ENCODE assay signal across 15 mouse cellular contexts in the genomic region with DNA sequence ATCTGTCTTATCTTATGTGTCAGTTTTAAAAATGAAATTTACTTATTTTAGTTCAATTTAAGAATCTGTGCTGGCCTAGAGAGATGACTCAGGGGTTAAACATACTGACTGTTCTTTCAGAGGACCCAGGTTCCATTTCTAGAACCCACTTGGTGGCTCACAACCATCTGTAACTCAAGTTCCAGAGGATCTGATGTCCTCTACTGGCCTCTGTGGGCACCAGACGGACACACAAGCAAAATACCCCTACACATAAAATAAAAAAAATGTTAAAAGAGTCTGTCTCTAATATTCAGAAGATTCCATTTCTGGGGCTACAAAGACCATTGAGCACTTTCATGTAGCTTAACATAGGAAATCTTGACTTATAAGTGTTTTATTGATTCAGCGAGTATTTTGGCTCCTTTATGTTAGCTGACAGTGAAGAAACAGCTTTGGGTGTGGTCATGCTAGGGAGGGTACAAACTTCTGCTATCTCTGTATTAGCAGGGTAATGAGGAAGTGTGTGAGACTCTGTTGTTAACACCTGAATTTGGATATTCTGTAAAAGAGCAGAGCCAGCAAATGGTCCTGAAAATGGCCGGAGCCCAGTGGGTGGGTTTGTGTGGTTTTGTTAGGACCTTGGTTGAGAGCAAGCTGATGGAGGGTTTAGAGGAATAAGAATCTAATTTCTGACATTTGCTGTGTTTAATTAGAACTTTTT. TPM values are rescaled to one million over a fixed set of nuclear protein-coding genes. Genes with fewer than 3 reads are reported as not detected.
A peak's percentile ranks its signal among the peaks of the same experiment; 100 is the strongest.
DNase-seq lines count a peak whose midpoint lies in the region; ATAC-seq lines count a peak whose summit lies in the region.
"Had no signal": no experiment of that assay in that cellular context is flagged by ENCODE, and none has a peak within 500 bp of the region (broad histone marks: within the 10 kb centered on the region; RNA-seq: fewer than 3 reads in every experiment).

No protein-coding gene starts in this region.

- DNase-seq in B cell, adult 2 months = peak; percentile 31 to 36
- DNase-seq in MEL-GATA-1-ER (ENCODE audit: extremely low read depth, low read depth) = peak; percentile 66
- no peak for DNase-seq in adrenal gland, postnatal 10 days
- DNase-seq in gastrocnemius, adult 18-20 months (ENCODE audit: low spot score) = no peak
- DNase-seq in right cerebral cortex, adult 18-20 months = no peak
- DNase-seq: cerebellum, adult 9-10 months; gastrocnemius, postnatal 25 days; heart, postnatal 36 days; lung, postnatal 4 days had no signal

- H3K36me3 ChIP-seq in intestine, embryonic 15.5 days = no peaks in the 10 kb centered on the region

- no peak overlapping the region for H3K27ac ChIP-seq in intestine, embryonic 15.5 days
- H3K27ac ChIP-seq: kidney, postnatal 0 days; limb, embryonic 12.5 days; neural tube, embryonic 15.5 days had no signal

- no peaks in the 10 kb centered on the region for H3K9me3 ChIP-seq in intestine, embryonic 15.5 days
- H3K9me3 ChIP-seq: limb, embryonic 12.5 days; neural tube, embryonic 15.5 days had no signal

- H3K9ac ChIP-seq in intestine, embryonic 15.5 days = no peak overlapping the region
- H3K9ac ChIP-seq: limb, embryonic 12.5 days; neural tube, embryonic 15.5 days had no signal

- H3K4me1 ChIP-seq in intestine, embryonic 15.5 days (replicated peaks) = no peaks in the 10 kb centered on the region

- WGBS in intestine, embryonic 15.5 days = 88% methylated on average over 3 of the region's 3 CpGs

- no peak overlapping the region for H3K4me2 ChIP-seq in intestine, embryonic 15.5 days (replicated peaks)
- H3K4me2 ChIP-seq: limb, embryonic 12.5 days; neural tube, embryonic 15.5 days had no signal

- H3K4me3 ChIP-seq in intestine, embryonic 15.5 days (replicated peaks) = no peak overlapping the region
- H3K4me3 ChIP-seq: limb, embryonic 12.5 days; neural tube, embryonic 15.5 days had no signal

- H3K27me3 ChIP-seq in intestine, embryonic 15.5 days (replicated peaks) = no peaks in the 10 kb centered on the region
- H3K27me3 ChIP-seq: limb, embryonic 12.5 days; neural tube, embryonic 15.5 days had no signal

- peak; percentile 68; the same call in 1 of the 2 replicates for ATAC-seq in intestine, embryonic 15.5 days
- peak; percentile 96 for ATAC-seq in megakaryocyte, adult 5-6 weeks (ENCODE audit: poor library complexity, severe bottlenecking)
- ATAC-seq: forebrain, embryonic 14.5 days had no signal

RNA-seq across cellular contexts. Expression of gene Ubp1, which starts 10.5 kb away (rescaled TPM):
- 29.3 and 29.5 TPM in 2 replicates for polyA plus RNA-seq in intestine, embryonic 15.5 days (2015; fragmentation: Nextera tagmentation; extraction: Ambion mirVana)
- 59.3 and 63.4 TPM in 2 replicates for total RNA-seq in megakaryocyte, adult 5-6 weeks (2015)
- 65.0 and 70.5 TPM in 2 replicates for total RNA-seq in megakaryocyte, adult 5-6 weeks (2017)
- 10 to 100 TPM; 42.2 to 59.4 TPM for total RNA-seq in adrenal gland, postnatal 10 days (2021)
- total RNA-seq in gastrocnemius, adult 18-20 months (2021) = 10 to 100 TPM; 14.3 to 17.0 TPM

Comparison
In these comparisons a context has a peak if more than half of its experiments do, and no peak if none do; other contexts are left out.
1. DNase-seq: peak in B cell, adult 2 months (2 of 2) and MEL-GATA-1-ER (single experiment); none in adrenal gland, postnatal 10 days (single experiment), gastrocnemius, adult 18-20 months (single experiment) and right cerebral cortex, adult 18-20 months (single experiment).